Mouse (Mus musculus) hindbrain, embryonic 16.5 days (tissue): Measurements from ENCODE around the gene Zdhhc19. TPM values are rescaled to one million over a fixed set of nuclear protein-coding genes. Genes with fewer than 3 reads are reported as not detected.
A peak's percentile ranks its signal among the peaks of the same experiment; 100 is the strongest.

ENCODE experiments used
- ATAC-seq: fragments of 200-750 bp; cut with Nextera tagmentation; 2 replicates; pipeline ENCODE4 v1.8.0; 2017; ENCODE audit warnings: moderate TSS enrichment, moderate library complexity
- H3K27ac ChIP-seq: fragments of 300-500 bp; sonication (generic); 2 replicates; pipeline ENCODE4 v1.5.1; 2014; ENCODE audit warnings: low read depth, mild to moderate bottlenecking, control low read depth, low read length, moderate library complexity
- H3K27me3 ChIP-seq: fragments of 300-500 bp; sonication (generic); replicated peaks from 2 replicates; pipeline ENCODE4 v1.6.1; 2014; ENCODE audit warnings: low read length; ENCODE audit not compliant: control insufficient read depth, insufficient read depth
- H3K36me3 ChIP-seq: fragments of 300-500 bp; sonication (generic); 2 replicates; pipeline ENCODE4 v1.6.1; 2014; ENCODE audit warnings: mild to moderate bottlenecking, low read length, moderate library complexity, mixed read lengths; ENCODE audit not compliant: control insufficient read depth, insufficient read depth
- H3K4me1 ChIP-seq: fragments of 300-500 bp; sonication (generic); 2 replicates; pipeline ENCODE4 v1.6.1; 2014; ENCODE audit warnings: low read depth, low read length; ENCODE audit not compliant: control insufficient read depth, insufficient read depth
- H3K4me2 ChIP-seq: fragments of 300-500 bp; sonication (generic); 2 replicates; pipeline ENCODE4 v1.6.1; 2014; ENCODE audit warnings: mild to moderate bottlenecking, low read length, control low read depth, moderate library complexity
- H3K4me3 ChIP-seq: fragments of 300-500 bp; sonication (generic); 2 replicates; pipeline ENCODE4 v1.5.1; 2014; ENCODE audit warnings: mild to moderate bottlenecking, low read length, control low read depth, moderate library complexity
- H3K9ac ChIP-seq: fragments of 300-500 bp; sonication (generic); 2 replicates; pipeline ENCODE4 v1.6.1; 2014; ENCODE audit warnings: low read depth, mild to moderate bottlenecking, control low read depth, low read length, moderate library complexity
- H3K9me3 ChIP-seq: fragments of 300-500 bp; sonication (generic); 2 replicates; pipeline ENCODE4 v1.6.1; 2014; ENCODE audit warnings: mild to moderate bottlenecking, low read length, moderate library complexity; ENCODE audit not compliant: control insufficient read depth
- WGBS: fragments of 180-500 bp; shearing (Covaris S2); extraction: QIAGEN DNeasy Blood & Tissue Kit; methylation state at CpG from one replicate; pipeline ENCODE4 v1.1.7; 2014; 5-methylcytosine and 5-hydroxymethylcytosine counted together
- polyA plus RNA-seq: library from polyadenylated mRNA; unstranded; fragments of >200 nt; fragmentation: Nextera tagmentation; extraction: Ambion mirVana; gene quantifications from 2 replicates; pipeline ENCODE4 v1.2.1, GENCODE M21; 2015

The Zdhhc19 gene
- polyA plus RNA-seq, 1 experiment from 2014 or later, result not detected

DNA sequence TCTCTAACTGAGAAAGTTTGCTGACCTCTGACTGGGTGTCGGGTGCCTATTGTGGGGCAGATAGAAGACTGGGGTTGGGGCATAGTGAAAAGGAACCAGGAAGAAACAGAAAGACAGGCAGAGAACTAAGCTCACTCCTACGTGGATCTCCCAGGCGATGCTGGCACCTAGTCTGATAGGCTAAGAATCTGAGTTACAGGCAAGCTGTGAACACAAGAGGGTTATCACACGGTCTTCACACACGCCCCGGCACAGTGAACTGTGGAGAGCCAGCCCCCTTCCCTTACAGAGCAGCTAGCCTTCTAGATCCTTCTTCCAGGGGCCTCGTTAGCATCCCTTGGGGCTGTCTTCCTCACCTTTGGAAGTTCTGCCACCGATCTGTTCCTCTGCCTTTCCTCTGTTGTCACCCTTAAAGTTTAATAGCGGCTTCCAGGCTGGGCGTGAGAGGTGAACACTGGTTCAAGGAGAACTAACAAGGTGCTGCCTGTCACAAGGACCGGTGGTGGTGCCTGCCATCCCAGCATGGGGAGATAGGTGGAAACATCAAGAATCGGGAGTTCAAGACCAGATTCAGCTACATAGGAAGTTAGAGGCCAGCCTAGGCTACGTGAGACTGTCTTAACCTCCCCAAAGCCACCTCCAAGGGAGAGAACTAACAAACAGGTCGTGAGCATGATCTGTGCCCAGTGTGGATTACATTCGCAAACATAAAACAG lies 23.7 kb downstream of the Zdhhc19 start:
- Histone ChIP-seq H3K4me1 (peaks cover 18% of the 10 kb centered on the region), H3K36me3 (no peaks in the 10 kb centered on the region), H3K9me3 (no peaks in the 10 kb centered on the region), H3K4me2 (no peak overlapping the region), H3K4me3 (no peak overlapping the region), H3K9ac (no peak overlapping the region), H3K27ac (no peak overlapping the region), H3K27me3 (no peaks in the 10 kb centered on the region)
- WGBS, result 83% methylated on average over 15 of the region's 15 CpGs
- ATAC-seq, result no peak

DNA sequence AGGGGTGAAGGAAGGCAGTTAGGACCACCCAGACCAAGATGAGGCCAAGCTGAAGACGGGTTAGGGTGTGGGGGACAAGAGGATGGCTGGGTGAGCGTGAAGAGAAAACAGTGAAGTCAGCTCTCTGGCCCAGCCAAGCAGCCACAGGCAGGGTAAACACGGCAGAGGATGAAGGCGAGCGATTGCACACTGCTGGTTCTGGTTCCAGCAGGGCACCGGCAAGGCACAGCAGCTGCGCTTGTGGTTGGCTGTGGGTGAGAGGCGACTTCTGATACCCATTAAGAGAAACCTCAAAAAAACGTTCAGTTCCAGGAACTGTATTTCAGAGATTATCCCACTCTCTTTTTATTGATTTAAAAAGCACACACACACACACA lies 24.3 kb downstream of the Zdhhc19 start:
- Histone ChIP-seq H3K9ac (no peak overlapping the region), H3K27ac (no peak overlapping the region), H3K4me1 (peaks cover 18% of the 10 kb centered on the region), H3K27me3 (no peaks in the 10 kb centered on the region), H3K4me2 (no peak overlapping the region), H3K4me3 (no peak overlapping the region), H3K36me3 (no peaks in the 10 kb centered on the region), H3K9me3 (no peaks in the 10 kb centered on the region)
- ATAC-seq, result no peak
- 62% methylated on average over 9 of the region's 9 CpGs for WGBS

DNA sequence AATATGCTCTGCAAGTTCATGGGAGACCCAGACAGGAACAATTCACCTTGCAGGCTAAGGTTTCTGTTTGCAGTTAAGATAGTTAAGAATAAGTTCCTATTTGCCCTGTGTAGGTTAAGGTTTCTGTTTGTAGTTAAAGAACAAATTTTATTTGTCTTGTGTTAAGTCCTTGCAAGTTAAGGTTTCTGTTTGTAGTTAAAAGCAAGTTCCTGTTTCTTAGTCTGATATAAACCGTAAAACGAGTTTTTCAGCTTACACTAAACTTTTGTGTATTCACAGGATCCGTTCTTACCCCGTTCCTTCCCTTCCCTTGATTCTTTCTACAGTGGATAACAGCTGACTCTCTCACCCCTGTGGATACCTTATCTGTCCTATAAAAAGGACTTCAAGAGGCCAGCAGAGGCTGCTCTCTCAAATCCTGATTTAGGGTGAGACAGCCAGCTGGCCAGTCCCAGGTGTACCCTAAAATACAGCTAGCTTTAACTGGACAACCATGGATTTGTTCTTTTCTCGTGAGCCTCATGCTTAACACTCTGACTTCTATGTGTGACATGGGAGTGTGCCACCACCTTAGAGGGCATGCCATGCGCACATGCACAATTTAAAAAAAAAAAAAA lies 26.6 kb downstream of the Zdhhc19 start:
- Histone ChIP-seq H3K4me3 (no peak overlapping the region), H3K36me3 (no peaks in the 10 kb centered on the region), H3K27ac (no peak overlapping the region), H3K9me3 (no peaks in the 10 kb centered on the region), H3K9ac (no peak overlapping the region), H3K4me2 (no peak overlapping the region), H3K27me3 (no peaks in the 10 kb centered on the region), H3K4me1 (peaks cover 8% of the 10 kb centered on the region)
- 91% methylated on average over 6 of the region's 6 CpGs for WGBS
- ATAC-seq, result no peak

DNA sequence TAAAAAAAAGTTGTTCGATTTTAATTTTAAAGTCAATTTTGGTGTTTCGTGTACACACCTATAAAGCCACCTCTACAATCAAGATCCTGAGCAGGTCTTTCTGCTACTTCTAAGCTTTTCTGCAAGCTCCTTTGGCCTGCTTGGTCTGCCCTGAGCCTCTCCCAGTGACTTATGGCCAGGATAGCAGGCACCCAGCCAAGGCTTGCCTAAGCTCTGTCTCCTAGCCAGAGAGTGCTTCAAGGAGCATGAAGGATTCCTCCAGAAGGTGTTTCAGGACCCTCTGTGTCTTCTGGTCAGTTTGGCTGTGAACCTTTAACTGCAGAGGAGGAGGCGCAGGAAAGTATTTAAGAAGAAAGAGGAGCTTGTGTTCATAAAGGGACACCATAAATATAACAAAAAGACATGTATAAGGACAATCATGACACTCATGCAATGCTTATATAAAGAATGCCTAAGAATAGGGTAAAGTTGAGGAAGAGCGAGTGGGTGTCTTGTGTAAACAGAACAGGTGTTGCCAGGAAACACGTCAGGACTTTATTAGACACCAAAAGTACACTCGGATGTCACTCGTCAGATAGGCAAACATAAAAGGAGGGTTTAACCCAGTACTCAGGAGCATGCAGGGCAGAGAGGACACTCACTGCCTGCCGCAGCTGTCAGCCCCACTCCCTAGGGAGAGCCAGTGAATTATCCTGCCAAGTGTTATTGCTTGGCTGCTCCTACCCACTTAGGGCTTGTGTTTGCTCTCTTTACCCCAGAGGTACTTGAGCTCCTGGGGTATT lies 27.6 kb downstream of the Zdhhc19 start:
- no peak overlapping the region for H3K9ac ChIP-seq
- ATAC-seq, result peak; percentile 77
- no peak overlapping the region for H3K4me3 ChIP-seq
- H3K9me3 ChIP-seq, result no peaks in the 10 kb centered on the region
- no peaks in the 10 kb centered on the region for H3K36me3 ChIP-seq
- no peak overlapping the region for H3K4me2 ChIP-seq
- WGBS, result 60% methylated on average over 8 of the region's 8 CpGs
- H3K27me3 ChIP-seq, result no peaks in the 10 kb centered on the region
- no peak overlapping the region for H3K27ac ChIP-seq
- peaks cover 8% of the 10 kb centered on the region for H3K4me1 ChIP-seq

DNA sequence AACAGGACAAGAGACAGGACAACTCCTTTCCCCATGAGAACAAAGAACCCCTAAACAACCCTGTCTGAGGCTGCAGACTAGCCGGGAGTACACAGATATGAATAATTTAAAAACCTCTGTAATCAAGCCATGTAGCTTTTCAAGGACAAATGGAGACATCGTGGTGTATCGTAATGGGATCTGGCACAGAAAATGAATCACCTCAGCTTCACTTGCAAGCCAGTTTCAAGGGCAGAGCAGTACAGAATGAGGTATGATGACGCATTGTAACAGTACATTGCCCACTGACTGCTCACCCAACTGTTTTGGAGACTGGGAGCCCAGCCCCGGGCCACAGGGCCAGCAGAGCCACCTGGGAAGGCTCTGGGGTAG lies 28.2 kb downstream of the Zdhhc19 start:
- Histone ChIP-seq H3K4me1 (peaks cover 8% of the 10 kb centered on the region), H3K27ac (peak overlapping the region; percentile 66), H3K4me3 (no peak overlapping the region), H3K9ac (no peak overlapping the region), H3K4me2 (no peak overlapping the region), H3K9me3 (no peaks in the 10 kb centered on the region), H3K27me3 (no peaks in the 10 kb centered on the region), H3K36me3 (no peaks in the 10 kb centered on the region)
- 32% methylated on average over 5 of the region's 5 CpGs for WGBS
- peak; percentile 55; the same call in 1 of the 2 replicates for ATAC-seq

DNA sequence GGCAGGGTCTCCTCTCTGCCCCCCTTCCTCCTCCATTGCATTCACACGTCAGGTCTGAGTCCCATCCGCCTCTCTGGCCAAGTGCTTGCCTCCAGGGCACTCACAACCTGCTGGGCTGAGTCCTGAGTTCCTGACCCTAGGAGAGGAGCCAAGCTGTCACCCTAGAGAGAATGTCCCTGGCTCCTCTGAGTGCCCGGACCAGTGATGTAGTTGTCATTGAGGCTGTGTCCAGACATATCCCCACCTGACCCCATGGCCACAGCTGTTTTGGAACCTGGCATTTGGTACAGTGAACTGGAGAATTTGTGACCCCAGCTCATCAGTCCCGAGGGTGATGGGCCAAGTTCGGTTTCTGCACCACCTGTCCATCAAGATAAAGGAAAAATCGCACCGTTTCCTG lies 30.8 kb downstream of the Zdhhc19 start:
- Histone ChIP-seq H3K27me3 (no peaks in the 10 kb centered on the region), H3K27ac (no peak overlapping the region), H3K9ac (no peak overlapping the region), H3K4me1 (peaks cover 8% of the 10 kb centered on the region), H3K4me2 (no peak overlapping the region), H3K36me3 (no peaks in the 10 kb centered on the region), H3K9me3 (no peaks in the 10 kb centered on the region), H3K4me3 (no peak overlapping the region)
- 65% methylated on average over 7 of the region's 7 CpGs for WGBS
- ATAC-seq, result no peak

DNA sequence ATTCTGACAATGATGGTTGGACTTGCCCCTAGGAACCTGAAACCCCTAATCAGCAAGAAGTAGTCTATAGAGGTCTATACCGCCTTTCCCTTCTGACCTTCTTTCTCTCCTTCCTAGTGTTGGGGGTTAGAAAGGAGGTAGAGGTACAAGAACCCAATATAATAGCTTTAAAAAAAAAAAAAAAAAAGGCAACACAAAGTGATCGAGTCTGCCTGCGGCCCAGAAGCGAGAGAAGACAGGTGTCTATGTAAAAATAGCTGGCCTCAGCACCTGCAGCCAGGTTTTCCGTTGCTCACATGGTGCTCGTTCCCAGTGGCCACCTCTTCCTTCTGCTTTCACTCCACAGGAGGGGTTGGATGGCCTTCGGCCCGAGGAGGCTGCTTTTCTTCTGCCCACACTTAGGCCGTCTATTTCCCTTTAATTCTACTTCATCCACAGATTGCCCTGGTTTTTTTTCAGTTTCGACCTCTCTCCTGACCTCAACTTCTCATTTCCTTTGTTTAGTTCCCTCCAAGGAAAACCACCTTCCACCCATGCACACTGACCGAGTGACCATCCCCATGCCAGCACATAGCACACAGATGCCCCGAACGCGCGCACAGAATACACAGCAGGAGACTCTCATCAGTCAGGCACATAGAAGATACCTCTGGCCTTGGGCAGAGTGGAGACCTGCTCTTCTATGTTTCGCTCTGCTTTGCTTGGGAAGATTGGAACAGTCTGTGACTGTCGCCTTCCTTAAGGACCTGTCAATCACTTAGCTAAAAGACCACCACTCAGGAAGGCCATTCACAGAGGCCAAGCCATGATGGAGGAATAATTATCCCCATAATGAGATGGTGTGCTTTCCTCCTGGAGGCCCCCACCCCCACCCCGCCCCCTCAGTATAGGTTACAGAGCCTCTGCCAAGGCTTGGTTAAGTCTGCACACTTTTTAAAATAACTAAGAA lies 37.1 kb downstream of the Zdhhc19 start:
- 54% methylated on average over 18 of the region's 18 CpGs for WGBS
- no peak overlapping the region for H3K9ac ChIP-seq
- ATAC-seq, result no peak

DNA sequence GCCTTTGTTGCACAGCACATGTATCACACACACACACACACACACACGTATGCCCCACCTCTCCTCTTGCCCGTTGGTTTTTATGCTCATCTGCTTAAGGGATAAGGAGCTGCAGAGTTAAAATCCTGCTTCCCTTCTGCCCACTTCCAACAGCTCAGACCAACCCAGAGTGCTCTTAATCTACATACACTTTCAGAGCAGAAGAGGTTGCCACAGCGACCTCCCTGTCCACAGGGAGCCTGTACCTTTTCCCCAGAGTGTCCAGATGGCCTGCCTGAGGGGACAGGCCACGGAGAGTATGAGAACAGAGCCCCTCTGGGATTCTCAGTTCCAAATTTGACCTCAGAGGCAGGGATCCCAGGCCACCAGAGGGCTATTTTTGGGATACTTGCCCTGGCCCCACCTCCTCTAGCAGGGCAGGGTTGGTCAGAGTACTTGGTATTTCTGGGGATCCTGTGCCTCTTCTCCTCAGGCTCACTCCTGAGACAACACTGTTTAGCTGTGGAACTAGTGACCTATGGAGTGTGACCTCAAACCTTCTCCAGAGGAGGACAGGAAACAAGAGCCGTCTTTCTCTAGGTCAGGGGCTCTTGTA lies 39.2 kb downstream of the Zdhhc19 start:
- WGBS, result 40% methylated on average over 5 of the region's 5 CpGs
- H3K4me3 ChIP-seq, result no peak overlapping the region

More for the DNA sequence above, 37.1 kb downstream of the Zdhhc19 start:
- no peaks in the 10 kb centered on the region for H3K9me3 ChIP-seq
- H3K4me3 ChIP-seq, result no peak overlapping the region
- H3K4me1 ChIP-seq, result no peaks in the 10 kb centered on the region
- no peak overlapping the region for H3K27ac ChIP-seq
- no peaks in the 10 kb centered on the region for H3K36me3 ChIP-seq
- H3K27me3 ChIP-seq, result no peaks in the 10 kb centered on the region
- H3K4me2 ChIP-seq, result no peak overlapping the region

More for the DNA sequence above, 39.2 kb downstream of the Zdhhc19 start:
- no peaks in the 10 kb centered on the region for H3K4me1 ChIP-seq
- H3K27me3 ChIP-seq, result no peaks in the 10 kb centered on the region
- no peak overlapping the region for H3K27ac ChIP-seq
- no peak overlapping the region for H3K9ac ChIP-seq
- H3K4me2 ChIP-seq, result no peak overlapping the region
- H3K36me3 ChIP-seq, result no peaks in the 10 kb centered on the region
- no peaks in the 10 kb centered on the region for H3K9me3 ChIP-seq
- ATAC-seq, result no peak
